Mouse (Mus musculus) urinary bladder, postnatal 10 days (tissue): ENCODE results near the gene Nrtn.

Source experiments
- DNase-seq: peaks from one replicate; pipeline ENCODE4 v3.0.0; 2022; ENCODE audit warnings: low spot score

The Nrtn gene

GRCm38 (mm10) chr17:56762769-56763731, 5.7 kb upstream of the Nrtn start:
- no peak for DNase-seq

- DNase-seq: no peak
Observed at GRCm38 (mm10) chr17:56761991-56762410, 4.7 kb upstream of the Nrtn start.

- DNase-seq: no peak
Observed at GRCm38 (mm10) chr17:56761077-56761476, 3.7 kb upstream of the Nrtn start.

GRCm38 (mm10) chr17:56759261-56759660, 1.9 kb upstream of the Nrtn start:
- DNase-seq: no peak

- DNase-seq: no peak
Observed at GRCm38 (mm10) chr17:56758132-56758531, 802 bp upstream of the Nrtn start.

- DNase-seq: no peak
Observed at GRCm38 (mm10) chr17:56756703-56757399, 479 bp downstream of the Nrtn start.

GRCm38 (mm10) chr17:56754271-56755185, 2.8 kb downstream of the Nrtn start:
- DNase-seq: no peak

- DNase-seq: no peak
Observed at GRCm38 (mm10) chr17:56753452-56753851, 3.9 kb downstream of the Nrtn start.

GRCm38 (mm10) chr17:56751404-56752072, 5.8 kb downstream of the Nrtn start:
- DNase-seq: no peak

GRCm38 (mm10) chr17:56744173-56744572, 13.2 kb downstream of the Nrtn start:
- no peak for DNase-seq

GRCm38 (mm10) chr17:56740788-56741160, 16.6 kb downstream of the Nrtn start:
- no peak for DNase-seq

GRCm38 (mm10) chr17:56740118-56740787, 17.1 kb downstream of the Nrtn start:
- no peak for DNase-seq

- no peak for DNase-seq
Observed at GRCm38 (mm10) chr17:56738221-56738620, 19.1 kb downstream of the Nrtn start.

GRCm38 (mm10) chr17:56736534-56736933, 20.8 kb downstream of the Nrtn start:
- no peak for DNase-seq

- no peak for DNase-seq
Observed at GRCm38 (mm10) chr17:56729656-56730055, 27.7 kb downstream of the Nrtn start.

GRCm38 (mm10) chr17:56729151-56729550, 28.2 kb downstream of the Nrtn start:
- no peak for DNase-seq

GRCm38 (mm10) chr17:56728117-56728516, 29.2 kb downstream of the Nrtn start:
- no peak for DNase-seq

- no peak for DNase-seq
Observed at GRCm38 (mm10) chr17:56727659-56728058, 29.7 kb downstream of the Nrtn start.

GRCm38 (mm10) chr17:56727029-56727649, 30.2 kb downstream of the Nrtn start:
- DNase-seq: no peak

- no peak for DNase-seq
Observed at GRCm38 (mm10) chr17:56723419-56724161, 33.7 kb downstream of the Nrtn start.
